Mouse (Mus musculus) heart, embryonic 14.5 days (tissue): ENCODE measurements around the gene Gm44790. TPM values are rescaled to one million over a fixed set of nuclear protein-coding genes. Genes with fewer than 3 reads are reported as not detected.

ENCODE experiments used
- polyA plus RNA-seq: library from polyadenylated mRNA; unstranded; fragments of >200 nt; fragmentation: Nextera tagmentation; extraction: Ambion mirVana; gene quantifications from 2 replicates; pipeline ENCODE4 v1.2.1, GENCODE M21; 2014

The Gm44790 gene
- polyA plus RNA-seq, 1 experiment from 2014 or later = not detected

Other genes starting within 250 kb of the Gm44790 start
- gene Tgfa, start 231.4 kb upstream of the Gm44790 start, polyA plus RNA-seq = 4.2 and 4.5 TPM in 2 replicates
- gene Fam136a, start 61.0 kb upstream of the Gm44790 start, polyA plus RNA-seq = 91.6 and 91.9 TPM in 2 replicates
- gene Snrpg, start 55.4 kb upstream of the Gm44790 start, polyA plus RNA-seq = 330 and 384 TPM in 2 replicates
- 59.2 and 66.6 TPM in 2 replicates for gene Pcyox1, start 29.5 kb upstream of the Gm44790 start, polyA plus RNA-seq
- 133 and 140 TPM in 2 replicates for gene Tia1, start 22.4 kb upstream of the Gm44790 start, polyA plus RNA-seq
- 17.1 and 20.0 TPM in 2 replicates for gene C87436, start 11.7 kb downstream of the Gm44790 start, polyA plus RNA-seq
- 297 and 312 TPM in 2 replicates for gene Pcbp1, start 99.7 kb downstream of the Gm44790 start, polyA plus RNA-seq
- 0.18 TPM in 1 of 2 replicates, not detected in the other for gene Asprv1, start 201.5 kb downstream of the Gm44790 start, polyA plus RNA-seq
- 7.6 and 9.2 TPM in 2 replicates for gene Mxd1, start 242.5 kb downstream of the Gm44790 start, polyA plus RNA-seq